Mouse (Mus musculus) CH12F3 (cell line): ENCODE results near the gene Slc44a1.

ENCODE experiments used
- in situ Hi-C: fragments of 300-500 bp; cut with MboI; formaldehyde crosslinking; loops from 2 replicates; pipeline ENCODE4 v1.14.3; 2020; ENCODE audit warnings: low sequenced_read_pairs

Slc44a1 gene

DNA sequence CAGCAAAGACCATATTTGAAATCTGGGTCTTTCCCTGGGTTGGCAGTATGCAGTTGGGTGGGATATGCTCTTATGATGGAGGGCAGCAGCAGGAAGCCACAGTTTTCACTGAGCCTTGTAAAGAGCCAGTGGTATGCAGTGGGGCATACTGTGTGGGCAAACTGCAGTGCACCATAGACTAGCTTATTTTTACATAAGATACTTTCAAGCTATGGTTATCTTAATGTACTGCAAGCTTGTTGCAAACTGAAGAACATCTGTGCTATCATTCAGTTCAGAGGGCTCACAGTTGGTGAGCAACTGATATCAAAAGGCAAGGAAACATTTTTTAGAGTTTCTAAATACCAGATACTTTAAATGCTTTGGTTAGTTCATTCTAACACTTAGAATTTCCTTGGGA lies 220.5 kb downstream of the Slc44a1 start:
- in situ Hi-C loops = no loop called here
